Mouse (Mus musculus): ENCODE measurements at regions not wholly inside any gene's neighbourhood (a gene's known extent, or its start where the extent isn't known, plus 50 kb on each side); places are given as distances from the start of the nearest gene placed in this dataset.

- TF ChIP-seq CTCF (IDR thresholded peaks at IDR 0.05; ENCODE audit: borderline replicate concordance, insufficient read depth, low read length): no peak
- TF ChIP-seq POLR2A (IDR thresholded peaks at IDR 0.05; ENCODE audit: low read depth, low read length): no peak
Observed at GRCm38 (mm10) chr15:51346301-51346700, 2538.4 kb upstream of the Gm7489 start.

Measured in embryonic fibroblast, embryonic 13.5 days (primary cell).